Mouse (Mus musculus) layer of hippocampus, postnatal 36 days (tissue): ENCODE data around the gene Tnip3. TPM values are rescaled to one million over a fixed set of nuclear protein-coding genes. Genes with fewer than 3 reads are reported as not detected.

Experiments used
- DNase-seq, 2 experiments: peaks; one replicate each; pipeline ENCODE4 v3.0.0; 2022
- total RNA-seq, 2 experiments: library from RNA; stranded (reverse); gene quantifications; 2 replicates each; pipeline ENCODE4 v1.2.3; 2021

Gene Tnip3
- total RNA-seq, 2 experiments from 2014 or later: not detected

DNA sequence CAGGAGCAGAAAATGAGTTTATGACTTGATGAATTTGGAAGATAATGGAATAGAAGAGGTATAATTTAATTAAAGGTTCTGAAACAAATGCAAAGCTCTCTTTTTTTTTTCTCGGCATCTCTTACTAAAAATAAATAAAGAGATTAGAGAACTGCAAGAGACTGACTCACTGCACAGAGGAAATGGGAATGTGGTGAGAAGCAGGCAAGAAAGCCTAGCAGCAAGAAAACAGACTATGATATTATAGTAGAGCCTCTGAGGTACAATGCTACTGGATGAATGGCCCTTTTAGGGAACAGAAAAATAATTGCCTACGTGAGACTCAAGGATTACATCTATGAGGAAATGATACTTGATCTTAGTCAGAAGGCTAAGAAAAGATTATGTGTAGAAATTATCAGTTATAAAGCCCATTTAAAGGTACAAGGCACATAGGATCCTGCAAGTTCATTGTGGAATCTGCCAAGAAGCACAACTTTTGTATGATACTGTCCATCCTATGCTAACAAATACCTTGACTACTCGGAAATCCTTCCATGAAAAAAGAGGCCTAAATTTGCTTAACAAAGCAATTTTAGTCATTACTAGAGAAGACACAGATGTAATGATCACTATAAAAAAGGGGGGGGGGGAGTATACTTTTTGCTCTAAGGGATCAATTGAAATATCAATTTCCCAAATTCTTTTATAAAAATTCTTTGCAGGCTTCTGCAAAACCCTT is 60.4 kb downstream of the Tnip3 start:
- DNase-seq: no peak

- no peak for DNase-seq
These were observed 63.7 kb downstream of the Tnip3 start for GRCm38 (mm10) chr6:65588847-65589246.

GRCm38 (mm10) chr6:65590018-65590417 is 64.9 kb downstream of the Tnip3 start:
- no peak for DNase-seq

DNA sequence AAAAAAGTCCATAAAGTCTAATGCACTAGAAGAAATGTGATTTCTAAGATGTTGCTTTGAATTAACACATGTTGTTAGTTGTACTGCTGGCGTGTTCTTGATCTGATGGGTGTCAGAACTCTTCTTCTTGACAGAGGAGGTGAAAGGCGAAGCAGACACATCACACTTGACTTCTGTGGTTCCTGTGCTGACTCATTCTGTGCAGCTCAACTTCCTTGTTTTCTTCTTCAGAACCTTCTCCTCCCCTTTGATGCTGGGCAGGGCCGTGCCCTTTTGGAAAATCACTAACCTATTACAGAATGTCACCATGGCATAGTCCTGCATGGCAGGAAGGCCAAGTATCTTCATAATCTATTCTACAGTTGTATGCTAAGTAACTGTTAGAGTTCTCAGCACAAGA is 69.1 kb downstream of the Tnip3 start:
- no peak for DNase-seq

GRCm38 (mm10) chr6:65595371-65595770 is 70.3 kb downstream of the Tnip3 start:
- no peak for DNase-seq

GRCm38 (mm10) chr6:65597056-65597818 is 72.1 kb downstream of the Tnip3 start:
- DNase-seq: no peak

DNA sequence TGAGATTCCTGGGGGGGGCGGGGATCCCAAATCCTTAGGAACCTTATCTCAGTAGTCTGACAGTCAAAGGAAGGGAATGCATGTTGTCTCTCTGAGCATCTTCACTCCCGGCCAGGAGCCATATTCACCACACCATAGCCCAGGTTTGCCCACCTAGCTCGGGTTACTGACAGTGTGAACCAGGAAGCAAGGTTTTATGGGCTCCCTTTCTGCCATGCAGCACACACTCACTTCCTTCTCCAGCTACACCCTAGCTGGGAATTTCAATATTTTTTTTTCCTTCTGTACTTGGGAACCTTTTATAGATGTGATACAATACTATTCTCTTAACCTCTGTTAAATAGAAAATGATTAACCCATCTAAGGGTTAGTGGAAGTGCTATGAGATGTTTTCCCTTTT is 73.4 kb downstream of the Tnip3 start:
- no peak for DNase-seq

DNA sequence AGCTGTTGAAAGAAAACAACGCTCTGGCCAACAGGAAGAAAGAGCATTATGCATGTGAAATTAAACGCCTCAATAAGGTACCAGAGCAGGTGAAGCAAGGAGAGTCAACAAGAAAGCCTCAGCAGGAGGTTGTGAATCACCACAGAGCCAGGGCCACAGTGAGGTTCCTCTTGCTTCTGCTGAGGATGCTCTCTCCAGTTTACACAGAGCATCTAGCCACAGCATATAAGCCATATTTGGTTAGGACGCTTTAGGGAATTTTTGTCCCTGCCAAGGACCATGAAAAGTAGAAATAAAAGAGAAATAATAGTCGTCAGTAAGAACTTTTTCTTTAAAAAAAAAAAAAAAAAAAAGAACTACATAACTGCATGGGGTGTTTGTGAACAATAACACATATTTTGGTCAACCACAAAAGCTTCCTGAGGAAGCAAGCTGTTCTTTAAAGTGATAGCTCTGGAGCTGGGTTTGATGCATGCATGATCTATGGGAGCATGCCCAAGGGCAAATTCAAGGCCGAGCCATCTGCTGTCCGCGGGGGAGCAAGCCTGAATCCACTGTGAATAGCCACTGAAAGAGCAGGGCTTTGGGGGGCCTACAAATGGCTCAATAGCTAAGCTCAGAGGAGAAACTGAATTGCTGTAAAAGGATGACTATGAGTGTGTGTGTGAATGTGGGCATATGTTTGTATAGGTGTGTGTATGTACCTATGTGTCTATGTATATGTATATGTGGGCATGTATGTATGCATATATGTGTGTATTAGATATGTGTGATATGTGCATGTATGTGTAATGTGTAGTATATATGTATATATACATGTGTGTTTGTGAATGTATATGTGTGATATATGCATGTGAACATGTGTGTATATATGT is 75.0 kb downstream of the Tnip3 start:
- DNase-seq: no peak

DNA sequence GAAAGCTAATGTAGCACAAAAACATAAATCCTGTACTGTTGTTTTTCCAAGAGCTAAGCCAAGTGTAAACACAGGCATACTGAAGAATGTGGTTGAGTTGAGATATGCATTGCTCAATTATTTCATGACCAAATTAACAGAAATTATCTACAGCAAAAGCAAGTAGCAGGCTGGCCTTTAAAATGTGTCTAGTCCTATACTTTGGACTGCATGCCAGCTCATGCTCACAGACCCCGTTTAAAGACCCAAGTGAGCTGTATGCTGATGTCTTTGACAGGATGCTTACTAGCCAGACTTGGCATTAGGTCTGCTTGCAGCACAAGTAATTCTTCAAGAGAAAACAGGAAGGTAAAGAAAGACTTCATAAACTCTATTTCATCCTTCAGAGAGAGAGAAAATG is 75.8 kb downstream of the Tnip3 start:
- no peak for DNase-seq

DNA sequence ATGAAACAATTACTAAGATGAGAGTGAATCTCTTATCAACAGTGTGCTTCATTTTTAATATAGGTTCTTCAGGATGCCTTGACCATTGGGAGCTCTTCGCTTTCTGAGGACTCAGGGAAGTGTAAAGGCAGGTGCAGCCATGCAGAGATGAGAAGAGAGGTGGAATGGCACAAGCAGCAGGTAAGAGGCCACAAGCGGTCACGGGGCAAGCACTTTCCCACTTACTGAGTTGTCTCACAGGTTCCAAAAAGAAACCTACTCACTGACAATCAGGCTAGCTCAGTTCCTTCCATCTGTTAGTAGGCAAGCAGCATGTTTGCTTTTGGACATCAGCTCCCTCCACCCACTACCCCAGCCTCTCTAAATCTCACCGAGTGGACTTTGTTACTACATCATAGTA is 80.7 kb downstream of the Tnip3 start:
- DNase-seq: no peak

DNA sequence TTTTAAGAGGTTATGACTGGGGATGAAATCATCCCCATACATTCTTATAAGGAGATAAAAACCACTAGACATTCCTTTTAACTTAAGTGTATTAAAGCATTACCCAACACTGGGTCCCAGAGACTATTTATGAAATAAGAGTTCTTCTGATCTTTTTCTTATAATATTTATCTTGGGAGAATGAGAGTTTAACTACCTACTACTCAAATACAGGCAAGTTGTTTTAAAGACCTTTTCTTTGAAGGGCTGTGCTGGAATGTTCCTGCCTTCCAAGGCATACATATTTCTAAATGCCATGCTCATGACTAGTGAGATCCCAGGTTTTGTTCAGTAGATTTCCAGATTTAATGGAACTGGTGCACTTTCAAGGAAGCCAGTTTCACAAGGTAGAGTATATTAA is 81.8 kb downstream of the Tnip3 start:
- no peak for DNase-seq

- no peak for DNase-seq
These were observed 86.7 kb downstream of the Tnip3 start for GRCm38 (mm10) chr6:65611834-65612233.

DNA sequence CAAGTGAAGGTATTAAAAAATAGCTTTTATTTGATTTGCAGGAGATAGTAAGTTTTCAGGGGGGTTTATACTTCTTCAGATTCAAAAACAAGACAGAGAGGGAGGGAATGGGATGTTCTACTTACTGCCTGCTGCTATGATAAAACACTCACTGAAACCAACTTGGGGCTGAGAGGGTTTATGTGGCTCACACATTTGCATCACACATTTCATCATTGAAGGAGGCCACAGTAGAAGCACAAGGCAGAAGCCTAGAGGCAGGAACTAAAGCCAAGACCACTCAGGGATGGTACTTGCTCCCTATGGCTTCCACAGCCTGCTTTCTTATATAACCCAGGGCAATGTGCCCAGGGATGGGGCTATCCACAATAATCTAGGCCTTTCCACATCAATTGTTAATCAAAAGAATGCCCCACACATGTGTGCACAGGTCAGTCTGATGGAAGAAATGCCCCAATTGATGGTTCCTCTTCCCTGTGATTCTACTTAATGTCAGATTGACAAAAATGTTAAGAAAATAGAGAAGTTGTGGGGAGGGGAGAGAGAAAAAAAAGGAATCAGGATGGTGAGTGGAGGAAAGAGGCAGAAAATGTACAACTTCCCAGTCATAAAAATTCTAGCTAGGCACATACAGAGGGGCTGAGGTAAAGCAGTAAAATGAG is 88.9 kb downstream of the Tnip3 start:
- DNase-seq: no peak

- DNase-seq: no peak
These were observed 90.5 kb downstream of the Tnip3 start for GRCm38 (mm10) chr6:65615641-65616040.

DNA sequence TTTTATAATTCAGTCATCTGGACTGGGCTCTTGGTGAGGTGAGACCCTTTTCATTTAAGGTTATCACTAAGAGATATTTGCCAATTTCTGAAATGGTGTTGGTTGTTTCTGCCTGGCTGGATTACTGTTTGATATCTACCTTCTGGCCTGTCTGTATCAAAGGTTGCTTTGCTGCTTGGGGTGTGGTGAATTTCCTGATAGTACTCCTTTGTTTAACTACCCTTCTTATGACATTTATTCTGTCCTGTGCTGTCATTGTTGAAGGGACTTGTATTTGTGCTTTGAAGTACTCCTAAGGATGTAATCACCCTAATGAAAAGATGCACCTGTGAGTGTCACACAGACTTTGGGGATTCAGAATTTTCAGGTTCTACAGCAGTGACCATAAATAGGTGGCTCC is 96.1 kb downstream of the Tnip3 start:
- DNase-seq: no peak

GRCm38 (mm10) chr6:65623016-65623715 is 98.1 kb downstream of the Tnip3 start:
- DNase-seq: no peak

GRCm38 (mm10) chr6:65630578-65630977 is 105.5 kb downstream of the Tnip3 start:
- DNase-seq: no peak

- no peak for DNase-seq
These were observed 107.1 kb downstream of the Tnip3 start for GRCm38 (mm10) chr6:65632184-65632583.

- DNase-seq: no peak
These were observed 117.3 kb downstream of the Tnip3 start for GRCm38 (mm10) chr6:65642431-65642830.

DNA sequence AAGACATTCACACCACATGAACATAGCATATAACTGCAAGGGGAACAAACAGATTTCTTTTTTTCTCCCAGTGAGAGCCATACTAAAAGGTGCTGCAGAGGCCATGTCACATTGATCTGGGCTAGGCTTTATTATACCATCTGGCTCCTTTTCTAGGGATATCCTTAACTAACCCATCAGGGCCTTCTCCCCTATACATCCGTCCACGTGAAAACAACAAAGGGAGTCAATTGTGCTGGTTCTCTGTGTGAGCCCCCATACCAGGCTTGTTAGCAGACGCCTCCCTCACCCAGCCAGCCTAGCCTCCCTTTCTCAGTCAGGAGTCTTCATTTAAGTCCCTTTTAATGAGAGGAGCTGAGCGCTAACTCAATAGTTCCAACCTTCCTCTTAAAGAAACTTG is 119.0 kb downstream of the Tnip3 start:
- no peak for DNase-seq

DNA sequence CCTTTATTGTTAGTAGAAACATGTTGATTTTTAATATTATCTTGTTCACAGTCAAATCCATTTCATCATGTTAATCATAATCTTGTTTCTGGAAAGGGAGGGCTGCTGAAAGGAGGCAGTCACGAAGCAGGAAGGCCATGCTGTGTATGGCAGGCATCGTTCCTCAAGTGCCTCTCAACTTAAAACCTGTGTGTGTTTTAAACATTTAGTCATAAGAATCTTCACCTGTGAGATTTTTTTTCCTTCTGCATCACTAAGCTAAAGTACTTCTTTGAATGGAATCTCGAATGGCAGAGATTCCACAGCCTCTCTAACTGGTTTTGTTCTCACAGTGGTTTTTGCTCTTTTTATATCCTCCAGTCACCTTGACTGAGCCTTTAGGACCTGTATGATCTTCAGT is 121.3 kb downstream of the Tnip3 start:
- DNase-seq: no peak

- no peak for DNase-seq
These were observed 122.6 kb downstream of the Tnip3 start for GRCm38 (mm10) chr6:65647731-65648130.
